Comparison of ENCODE assay signal across 28 mouse cellular contexts in the genomic region with DNA sequence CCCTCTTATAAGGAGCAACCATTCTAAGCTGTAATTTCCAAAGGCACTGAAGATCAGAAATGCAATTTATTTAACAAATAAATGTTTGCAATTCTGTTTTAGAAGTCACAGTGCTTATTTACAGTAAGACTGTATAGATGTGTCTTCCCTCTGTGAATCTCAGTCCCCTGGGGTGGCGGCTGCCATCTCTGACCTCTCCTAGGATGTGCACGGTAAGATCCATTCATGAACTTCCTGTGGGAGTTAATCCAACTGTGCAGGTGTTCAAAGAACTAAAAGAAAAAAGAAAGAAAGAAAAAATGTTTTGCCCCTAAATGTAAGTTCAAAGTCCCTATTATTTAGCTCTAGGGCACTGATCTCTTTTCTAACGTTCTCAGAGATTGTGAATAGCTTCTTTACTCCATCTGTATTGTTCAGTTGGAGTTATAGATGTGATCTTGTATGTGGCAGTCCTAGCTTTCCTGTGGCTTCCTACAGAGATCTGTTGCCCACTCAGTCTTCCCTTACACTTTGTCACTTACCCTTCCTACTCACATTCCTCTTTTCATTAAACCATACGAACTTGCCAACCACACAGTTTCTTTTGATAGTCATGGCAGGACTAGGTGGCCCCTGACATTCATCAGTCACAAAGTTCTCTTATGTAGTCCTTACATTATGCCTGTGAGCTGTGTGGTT.
DNase-seq lines count a peak whose midpoint lies in the region; ATAC-seq lines count a peak whose summit lies in the region.
"Had no signal": no experiment of that assay in that cellular context is flagged by ENCODE, and none has a peak within 500 bp of the region (broad histone marks: within the 10 kb centered on the region; RNA-seq: fewer than 3 reads in every experiment).

No protein-coding gene starts in this region.

- no peak overlapping the region for H3K27ac ChIP-seq in midbrain, embryonic 14.5 days (replicated peaks; ENCODE audit: low read depth, low read length)
- H3K27ac ChIP-seq in midbrain, embryonic 13.5 days, result no peak overlapping the region
- H3K27ac ChIP-seq: embryonic facial prominence, embryonic 10.5 days; embryonic facial prominence, embryonic 13.5 days; heart, adult 2 months; heart, embryonic 10.5 days; heart, embryonic 13.5 days; hindbrain, embryonic 14.5 days; hindbrain, postnatal 0 days had no signal

- WGBS in midbrain, embryonic 14.5 days, result 45% methylated on average over 4 of the region's 4 CpGs
- 46% methylated on average over 4 of the region's 4 CpGs for WGBS in midbrain, embryonic 13.5 days

- no peak for ATAC-seq in midbrain, embryonic 14.5 days (ENCODE audit: low FRiP score, low TSS enrichment)
- ATAC-seq in midbrain, embryonic 13.5 days, result no peak
- ATAC-seq: CD4-positive, CD25-positive, alpha-beta regulatory T cell, adult 4 months; forebrain, embryonic 16.5 days; hindbrain, postnatal 0 days; inflammation-experienced regulatory T-cells, adult 6 months; intestine, embryonic 16.5 days had no signal

- H3K4me2 ChIP-seq in midbrain, embryonic 14.5 days (ENCODE audit: low read length), result no peak overlapping the region
- H3K4me2 ChIP-seq in midbrain, embryonic 13.5 days (replicated peaks), result no peak overlapping the region
- H3K4me2 ChIP-seq: embryonic facial prominence, embryonic 13.5 days; heart, embryonic 13.5 days; hindbrain, embryonic 14.5 days had no signal

- no peak overlapping the region for H3K4me3 ChIP-seq in midbrain, embryonic 14.5 days (replicated peaks; ENCODE audit: low read depth, low read length)
- no peak overlapping the region for H3K4me3 ChIP-seq in midbrain, embryonic 13.5 days (replicated peaks)
- H3K4me3 ChIP-seq: embryonic facial prominence, embryonic 10.5 days; embryonic facial prominence, embryonic 13.5 days; erythroblast, embryonic 14.5 days; heart, adult 2 months; heart, embryonic 10.5 days; heart, embryonic 13.5 days had no signal

- no peaks in the 10 kb centered on the region for H3K4me1 ChIP-seq in midbrain, embryonic 14.5 days (ENCODE audit: control insufficient read depth, insufficient read depth, low read length)
- no peaks in the 10 kb centered on the region for H3K4me1 ChIP-seq in midbrain, embryonic 13.5 days (replicated peaks)
- H3K4me1 ChIP-seq: embryonic facial prominence, embryonic 10.5 days; embryonic facial prominence, embryonic 13.5 days; heart, embryonic 10.5 days; heart, embryonic 13.5 days had no signal

- no peaks in the 10 kb centered on the region for H3K9me3 ChIP-seq in midbrain, embryonic 14.5 days (ENCODE audit: control insufficient read depth, low read length)
- H3K9me3 ChIP-seq in midbrain, embryonic 13.5 days, result no peaks in the 10 kb centered on the region
- H3K9me3 ChIP-seq: embryonic facial prominence, embryonic 10.5 days; embryonic facial prominence, embryonic 13.5 days; heart, embryonic 10.5 days; heart, embryonic 13.5 days had no signal

- H3K36me3 ChIP-seq in midbrain, embryonic 14.5 days (ENCODE audit: control insufficient read depth, insufficient read depth, low read length), result no peaks in the 10 kb centered on the region
- H3K36me3 ChIP-seq in midbrain, embryonic 13.5 days, result no peaks in the 10 kb centered on the region
- H3K36me3 ChIP-seq: embryonic facial prominence, embryonic 10.5 days; embryonic facial prominence, embryonic 13.5 days; heart, embryonic 10.5 days; heart, embryonic 13.5 days had no signal

- peak; percentile 4 for DNase-seq in midbrain, embryonic 14.5 days
- DNase-seq in Muller cell, postnatal 12 days (ENCODE audit: inconsistent ontology term), result peak; percentile 32
- DNase-seq in R1 (ENCODE audit: low read depth, low spot score), result peak; percentile 12
- no peak for DNase-seq in ovary, postnatal 10 days (ENCODE audit: low spot score)
- DNase-seq in gastrocnemius, postnatal 25 days, result no peak
- DNase-seq: adrenal gland, adult 2 months; adrenal gland, postnatal 14 days; cerebellum, adult 11-12 months; cerebellum, adult 8-10 months; cerebellum, postnatal 10 days; cerebellum, postnatal 36 days; embryo, embryonic 11 days; gastrocnemius, postnatal 14 days; heart, adult 2 months; heart, postnatal 14 days; heart, postnatal 4 days had no signal

- H3K9ac ChIP-seq in midbrain, embryonic 14.5 days (replicated peaks; ENCODE audit: low read length), result no peak overlapping the region
- no peak overlapping the region for H3K9ac ChIP-seq in midbrain, embryonic 13.5 days (replicated peaks)
- H3K9ac ChIP-seq: embryonic facial prominence, embryonic 13.5 days; heart, embryonic 13.5 days; hindbrain, embryonic 14.5 days had no signal

- H3K27me3 ChIP-seq in midbrain, embryonic 14.5 days (ENCODE audit: control insufficient read depth, insufficient read depth, low read length), result no peaks in the 10 kb centered on the region
- no peaks in the 10 kb centered on the region for H3K27me3 ChIP-seq in midbrain, embryonic 13.5 days
- H3K27me3 ChIP-seq: embryonic facial prominence, embryonic 13.5 days; heart, embryonic 13.5 days had no signal

Comparison
In these comparisons a context has a peak if more than half of its experiments do, and no peak if none do; other contexts are left out.
1. DNase-seq: peak in midbrain, embryonic 14.5 days (single experiment), Muller cell, postnatal 12 days (single experiment) and R1 (single experiment); none in ovary, postnatal 10 days (single experiment) and gastrocnemius, postnatal 25 days (single experiment).